Mouse (Mus musculus) spleen, postnatal 4 days (tissue): ENCODE data around the gene Vmn2r69.

Experiments
- DNase-seq, 2 experiments: peaks; one replicate each; pipeline ENCODE4 v3.0.0; 2022; ENCODE audit warnings: low spot score in 2 of 2

The Vmn2r69 gene

GRCm38 (mm10) chr7:85415820-85416219 lies at the start of gene Vmn2r69:
Vmn2r69 (minus strand) TSS chr7:85415920.
- no peak for DNase-seq
